Mouse (Mus musculus) hindbrain, embryonic 12.5 days (tissue): Measurements from ENCODE around the gene Rab44. TPM values are rescaled to one million over a fixed set of nuclear protein-coding genes. Genes with fewer than 3 reads are reported as not detected.

Source experiments
- ATAC-seq: fragments of 200-750 bp; cut with Nextera tagmentation; 2 replicates; pipeline ENCODE4 v1.8.0; 2017; ENCODE audit warnings: moderate TSS enrichment; ENCODE audit not compliant: low FRiP score
- H3K27ac ChIP-seq: fragments of 300-500 bp; sonication (generic); 2 replicates; pipeline ENCODE4 v1.5.1; 2016; ENCODE audit warnings: mild to moderate bottlenecking
- H3K27me3 ChIP-seq: fragments of 300-500 bp; sonication (generic); 2 replicates; pipeline ENCODE4 v1.6.1; 2016; ENCODE audit warnings: mild to moderate bottlenecking
- H3K36me3 ChIP-seq: fragments of 300-500 bp; sonication (generic); 2 replicates; pipeline ENCODE4 v1.6.1; 2016; ENCODE audit warnings: mild to moderate bottlenecking
- H3K4me1 ChIP-seq: fragments of 300-500 bp; sonication (generic); 2 replicates; pipeline ENCODE4 v1.6.1; 2016
- H3K4me2 ChIP-seq: fragments of 300-500 bp; sonication (generic); replicated peaks from 2 replicates; pipeline ENCODE4 v1.6.1; 2016; ENCODE audit warnings: mild to moderate bottlenecking
- H3K4me3 ChIP-seq: fragments of 300-500 bp; sonication (generic); 2 replicates; pipeline ENCODE4 v1.5.1; 2016; ENCODE audit warnings: mild to moderate bottlenecking
- H3K9ac ChIP-seq: fragments of 300-500 bp; sonication (generic); 2 replicates; pipeline ENCODE4 v1.6.1; 2016; ENCODE audit warnings: mild to moderate bottlenecking, moderate library complexity
- H3K9me3 ChIP-seq: fragments of 300-500 bp; sonication (generic); replicated peaks from 2 replicates; pipeline ENCODE4 v1.6.1; 2016; ENCODE audit warnings: mild to moderate bottlenecking
- WGBS: fragments of 180-500 bp; shearing (Covaris S2); methylation state at CpG from one replicate; pipeline ENCODE4 v1.1.7; 2016; 5-methylcytosine and 5-hydroxymethylcytosine counted together
- polyA plus RNA-seq: library from polyadenylated mRNA; unstranded; fragments of >200 nt; fragmentation: Nextera tagmentation; extraction: Ambion mirVana; gene quantifications from 2 replicates; pipeline ENCODE4 v1.2.1, GENCODE M21; 2016

The Rab44 gene
- polyA plus RNA-seq, 1 experiment from 2014 or later: 0.34 TPM

DNA sequence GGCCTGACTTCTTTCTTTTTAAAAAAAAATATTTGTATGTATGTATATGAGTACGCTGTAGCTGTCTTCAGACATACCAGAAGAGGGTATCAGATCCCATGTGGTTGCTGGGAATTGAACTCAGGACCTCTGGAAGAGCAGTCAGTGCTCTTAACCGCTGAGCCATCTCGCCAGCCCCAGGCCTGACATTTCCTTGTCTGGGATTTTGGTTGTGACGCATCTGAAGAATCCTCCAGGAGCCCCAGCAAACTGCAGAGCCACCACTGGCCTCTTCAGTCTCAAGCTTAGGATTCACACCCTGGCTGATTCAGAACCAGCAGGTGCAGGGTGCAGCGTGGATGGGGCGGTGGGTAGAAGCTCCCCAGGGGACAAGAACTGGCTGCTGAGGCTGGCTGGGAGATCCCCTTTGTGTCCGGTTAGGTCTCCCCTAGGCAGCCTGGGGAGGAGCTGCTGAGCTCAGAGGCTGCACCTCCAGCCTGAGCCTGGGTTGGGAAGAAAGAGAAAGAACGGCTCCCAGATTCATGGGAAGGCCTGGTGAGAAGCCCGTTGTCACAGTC lies 64.6 kb downstream of the Rab44 start:
- Histone ChIP-seq H3K4me3 (no peak overlapping the region), H3K27ac (no peak overlapping the region), H3K36me3 (no peaks in the 10 kb centered on the region), H3K27me3 (no peaks in the 10 kb centered on the region), H3K4me2 (no peak overlapping the region), H3K4me1 (peaks cover 13% of the 10 kb centered on the region), H3K9ac (no peak overlapping the region), H3K9me3 (no peaks in the 10 kb centered on the region)
- no peak for ATAC-seq
- 64% methylated on average over 9 of the region's 9 CpGs for WGBS

DNA sequence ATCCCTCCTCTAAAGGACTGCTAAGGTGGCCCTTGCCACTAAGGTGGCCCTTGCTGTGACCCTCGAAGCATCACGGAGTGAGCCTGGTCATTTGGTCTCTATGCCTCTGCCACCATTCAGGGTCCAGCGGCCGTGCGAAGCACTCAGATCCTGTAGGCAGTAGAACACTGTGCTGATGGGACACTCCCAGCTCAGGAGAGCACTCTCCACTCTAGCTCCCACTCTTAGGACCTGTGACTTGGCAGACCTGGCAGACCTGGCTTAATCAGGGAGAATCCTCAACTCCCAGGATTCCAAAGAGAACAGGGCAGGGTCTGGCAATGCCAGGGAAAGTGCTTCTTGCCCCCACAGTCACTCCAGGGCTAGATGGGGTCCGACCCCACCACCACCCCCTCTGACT lies 66.0 kb downstream of the Rab44 start:
- peaks cover 13% of the 10 kb centered on the region for H3K4me1 ChIP-seq
- no peaks in the 10 kb centered on the region for H3K9me3 ChIP-seq
- 86% methylated on average over 6 of the region's 6 CpGs for WGBS
- no peak overlapping the region for H3K9ac ChIP-seq
- H3K4me3 ChIP-seq: no peak overlapping the region
- no peaks in the 10 kb centered on the region for H3K36me3 ChIP-seq
- H3K4me2 ChIP-seq: no peak overlapping the region
- no peaks in the 10 kb centered on the region for H3K27me3 ChIP-seq
- ATAC-seq: no peak
- no peak overlapping the region for H3K27ac ChIP-seq

- peaks cover 18% of the 10 kb centered on the region for H3K4me1 ChIP-seq
- H3K27me3 ChIP-seq: no peaks in the 10 kb centered on the region
- 85% methylated on average over 4 of the region's 4 CpGs for whole genome bisulfite sequencing
- ATAC-seq: no peak
- H3K4me2 ChIP-seq: no peak overlapping the region
- H3K9ac ChIP-seq: no peak overlapping the region
- no peaks in the 10 kb centered on the region for H3K9me3 ChIP-seq
- H3K36me3 ChIP-seq: no peaks in the 10 kb centered on the region
- H3K4me3 ChIP-seq: no peak overlapping the region
- H3K27ac ChIP-seq: no peak overlapping the region
Observed at GRCm38 (mm10) chr17:29180406-29181127, 66.6 kb downstream of the Rab44 start.

DNA sequence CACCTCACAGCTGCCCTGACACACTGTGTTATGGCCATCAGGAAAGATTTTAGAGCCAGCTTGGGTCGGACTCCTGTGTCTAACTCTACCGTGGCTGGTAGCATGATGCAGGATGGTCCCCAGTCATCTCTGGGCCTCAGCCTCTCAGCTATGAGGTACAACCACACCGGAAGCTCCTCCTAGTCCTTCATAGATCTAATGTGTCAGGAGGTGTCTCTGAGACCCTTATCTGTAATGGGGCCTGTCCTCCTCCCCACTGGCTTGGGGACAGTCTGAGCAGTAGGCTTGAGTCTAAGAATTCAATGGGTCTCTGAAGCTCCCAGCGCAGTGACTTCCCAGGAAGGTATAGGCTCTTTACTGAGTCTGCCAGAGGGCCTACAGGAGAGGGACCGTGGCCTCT lies 67.8 kb downstream of the Rab44 start:
- no peaks in the 10 kb centered on the region for H3K36me3 ChIP-seq
- ATAC-seq: no peak
- WGBS: 86% methylated on average over 5 of the region's 5 CpGs

GRCm38 (mm10) chr17:29183162-29183561 lies 69.2 kb downstream of the Rab44 start:
- no peak for ATAC-seq

More for the DNA sequence above, 67.8 kb downstream of the Rab44 start:
- no peak overlapping the region for H3K4me3 ChIP-seq
- no peaks in the 10 kb centered on the region for H3K9me3 ChIP-seq
- H3K9ac ChIP-seq: no peak overlapping the region
- H3K4me2 ChIP-seq: no peak overlapping the region
- peaks cover 16% of the 10 kb centered on the region for H3K4me1 ChIP-seq
- no peaks in the 10 kb centered on the region for H3K27me3 ChIP-seq
- H3K27ac ChIP-seq: no peak overlapping the region

DNA sequence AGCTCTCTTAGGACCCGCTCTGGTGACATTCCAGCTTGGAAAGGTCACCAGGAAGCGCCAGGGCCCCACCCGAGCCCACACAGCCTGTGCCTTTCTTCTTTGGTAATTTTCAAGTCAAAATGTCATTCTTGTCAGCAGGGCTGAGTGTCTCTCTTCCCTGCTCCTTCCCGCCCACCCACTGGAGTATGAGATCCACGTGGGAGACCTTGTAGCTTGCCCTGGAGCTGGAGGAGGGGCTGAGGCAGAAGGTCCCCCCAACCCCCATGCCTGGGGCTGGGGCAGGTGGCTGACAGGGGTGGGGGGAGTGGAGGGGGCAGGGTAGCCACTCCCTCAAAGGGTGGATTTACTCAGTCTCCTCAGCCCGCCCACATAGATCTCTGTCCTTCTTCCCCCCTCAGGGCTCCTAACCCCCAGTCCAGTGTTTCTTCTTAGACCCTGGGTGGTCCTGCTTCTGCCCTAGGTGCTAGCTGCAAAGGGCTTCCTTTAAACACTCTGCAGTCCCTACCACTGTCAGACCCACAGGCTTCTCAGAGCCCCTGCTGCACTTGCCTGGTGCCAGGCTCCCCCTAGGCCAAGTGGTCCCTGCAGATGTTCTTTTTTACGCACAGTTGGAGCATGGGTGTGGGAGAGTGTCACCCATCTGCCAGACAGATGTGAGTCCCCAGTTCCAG lies 71.6 kb downstream of the Rab44 start:
- H3K9me3 ChIP-seq: no peaks in the 10 kb centered on the region
- no peak overlapping the region for H3K27ac ChIP-seq
- no peak overlapping the region for H3K4me2 ChIP-seq
- H3K27me3 ChIP-seq: 0 out of 2 replicates have a peak, but pooled peaks cover 8% of the 10 kb centered on the region
- WGBS: 25% methylated on average over 7 of the region's 7 CpGs
- no peaks in the 10 kb centered on the region for H3K36me3 ChIP-seq
- no peak for ATAC-seq
- peaks cover 33% of the 10 kb centered on the region for H3K4me1 ChIP-seq
- H3K9ac ChIP-seq: no peak overlapping the region
- no peak overlapping the region for H3K4me3 ChIP-seq

More at GRCm38 (mm10) chr17:29183162-29183561, 69.2 kb downstream of the Rab44 start:
- H3K27me3 ChIP-seq: no peaks in the 10 kb centered on the region
- no peaks in the 10 kb centered on the region for H3K36me3 ChIP-seq
- H3K27ac ChIP-seq: no peak overlapping the region
- WGBS: 62% methylated on average over 11 of the region's 11 CpGs
- no peak overlapping the region for H3K4me3 ChIP-seq
- H3K4me1 ChIP-seq: peaks cover 25% of the 10 kb centered on the region
- no peak overlapping the region for H3K4me2 ChIP-seq
- no peak overlapping the region for H3K9ac ChIP-seq
- H3K9me3 ChIP-seq: no peaks in the 10 kb centered on the region

DNA sequence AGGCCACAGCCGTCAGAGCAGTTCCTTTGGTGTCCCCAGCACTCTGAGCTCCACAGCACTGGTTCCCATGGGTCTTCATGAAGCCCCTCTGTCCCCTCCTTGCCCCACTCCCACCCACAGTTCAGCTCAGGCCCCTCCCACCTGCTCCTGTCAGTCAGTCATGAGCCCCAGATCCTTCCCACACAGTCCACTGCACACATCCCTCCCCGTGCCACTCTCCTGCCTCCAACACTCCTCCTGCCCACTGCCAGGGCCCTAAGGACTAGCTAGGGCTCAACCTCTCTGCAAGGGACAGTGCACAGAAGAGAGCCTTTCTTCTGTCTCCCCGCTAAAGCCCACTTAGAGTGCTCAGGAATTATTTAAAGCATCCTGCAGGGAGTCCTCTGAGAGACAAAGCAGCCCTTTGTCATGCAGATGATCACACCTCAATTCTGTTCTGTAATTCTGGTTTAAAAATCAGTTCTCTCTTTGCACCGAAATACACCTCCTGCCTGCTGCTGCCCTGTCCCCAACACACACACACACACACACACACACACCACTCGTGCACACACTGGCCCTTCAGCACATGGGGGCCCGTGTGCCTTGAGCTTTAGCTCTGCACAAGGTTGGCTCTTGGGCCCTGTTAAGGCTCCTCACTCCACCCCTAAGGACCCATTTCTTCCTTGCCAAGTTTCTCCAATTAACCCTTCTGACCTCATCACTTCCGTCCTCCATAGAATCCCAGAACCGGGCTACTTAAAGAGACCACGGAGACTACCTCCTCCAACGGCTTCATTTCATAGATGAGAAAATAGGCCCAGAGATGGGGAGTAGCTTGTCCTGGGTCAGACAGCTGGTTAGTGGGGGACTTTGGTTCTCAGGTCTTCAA lies 73.3 kb downstream of the Rab44 start:
- 0 out of 2 replicates have a peak, but pooled peaks have one; percentile 36 for ATAC-seq

DNA sequence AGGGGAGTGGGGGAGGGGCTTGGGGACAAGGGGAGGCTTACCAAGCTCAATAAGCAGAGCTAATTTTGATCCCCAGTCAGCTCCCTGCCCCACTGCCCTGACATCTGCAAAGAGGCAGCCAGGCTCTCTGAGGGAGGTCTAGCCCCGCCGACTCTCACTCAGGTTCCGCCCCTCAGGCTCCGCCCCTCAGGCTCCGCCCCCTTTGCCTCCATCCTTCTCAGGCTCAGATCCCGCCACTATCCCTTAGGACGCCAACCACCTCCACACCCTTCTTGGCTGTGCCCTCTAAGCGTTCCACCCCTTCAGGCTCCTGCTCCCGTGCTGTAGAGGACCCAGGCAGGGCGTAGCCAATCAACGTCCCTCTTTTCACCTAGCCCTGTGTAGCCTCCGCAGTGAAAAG lies 75.0 kb downstream of the Rab44 start:
- Histone ChIP-seq H3K9ac (0 out of 2 replicates have a peak overlapping the region, but pooled peaks have one; percentile 18), H3K27me3 (0 out of 2 replicates have a peak, but pooled peaks cover 8% of the 10 kb centered on the region), H3K4me1 (peaks cover 41% of the 10 kb centered on the region), H3K9me3 (no peaks in the 10 kb centered on the region), H3K36me3 (no peaks in the 10 kb centered on the region), H3K4me3 (no peak overlapping the region), H3K27ac (no peak overlapping the region), H3K4me2 (peak overlapping the region; percentile 27; the same call in 1 of the 2 replicates)
- WGBS: 2% methylated on average over 11 of the region's 12 CpGs
- 0 out of 2 replicates have a peak, but pooled peaks have one; percentile 21 for ATAC-seq

More for the DNA sequence above, 73.3 kb downstream of the Rab44 start:
- H3K9ac ChIP-seq: no peak overlapping the region
- no peak overlapping the region for H3K4me2 ChIP-seq
- peak overlapping the region; percentile 48; the same call in 1 of the 2 replicates for H3K27ac ChIP-seq
- no peak overlapping the region for H3K4me3 ChIP-seq
- H3K27me3 ChIP-seq: 0 out of 2 replicates have a peak, but pooled peaks cover 8% of the 10 kb centered on the region
- no peaks in the 10 kb centered on the region for H3K36me3 ChIP-seq
- 17% methylated on average over 10 of the region's 10 CpGs for WGBS
- H3K9me3 ChIP-seq: no peaks in the 10 kb centered on the region
- peaks cover 33% of the 10 kb centered on the region for H3K4me1 ChIP-seq

- peaks cover 22% of the 10 kb centered on the region for H3K4me1 ChIP-seq
- no peaks in the 10 kb centered on the region for H3K27me3 ChIP-seq
- no peak overlapping the region for H3K4me2 ChIP-seq
- H3K36me3 ChIP-seq: no peaks in the 10 kb centered on the region
- no peak for ATAC-seq
- no peak overlapping the region for H3K27ac ChIP-seq
- no peak overlapping the region for H3K9ac ChIP-seq
- 9% methylated on average over 4 of the region's 4 CpGs for WGBS
- H3K4me3 ChIP-seq: no peak overlapping the region
- H3K9me3 ChIP-seq: no peaks in the 10 kb centered on the region
Observed at GRCm38 (mm10) chr17:29195579-29195978, 81.6 kb downstream of the Rab44 start.
